Mouse (Mus musculus) hindbrain, embryonic 15.5 days (tissue): ENCODE data around the gene Siglecg. TPM values are rescaled to one million over a fixed set of nuclear protein-coding genes. Genes with fewer than 3 reads are reported as not detected.

ENCODE experiments used
- ATAC-seq: fragments of 200-750 bp; cut with Nextera tagmentation; 2 replicates; pipeline ENCODE4 v1.8.0; 2017; ENCODE audit warnings: low read depth, moderate number of reproducible peaks, moderate TSS enrichment; ENCODE audit not compliant: low FRiP score
- H3K27ac ChIP-seq: fragments of 300-500 bp; sonication (generic); replicated peaks from 2 replicates; pipeline ENCODE4 v1.5.1; 2015; ENCODE audit warnings: mild to moderate bottlenecking, inconsistent platforms
- H3K27me3 ChIP-seq: fragments of 300-500 bp; sonication (generic); 2 replicates; pipeline ENCODE4 v1.6.1; 2015; ENCODE audit warnings: control low read depth, inconsistent platforms
- H3K36me3 ChIP-seq: fragments of 300-500 bp; sonication (generic); 2 replicates; pipeline ENCODE4 v1.6.1; 2015; ENCODE audit warnings: control low read depth, inconsistent platforms
- H3K4me1 ChIP-seq: fragments of 300-500 bp; sonication (generic); replicated peaks from 2 replicates; pipeline ENCODE4 v1.6.1; 2015; ENCODE audit warnings: control low read depth, inconsistent platforms
- H3K4me2 ChIP-seq: fragments of 300-500 bp; sonication (generic); 2 replicates; pipeline ENCODE4 v1.6.1; 2015; ENCODE audit warnings: moderate library complexity, mild to moderate bottlenecking, inconsistent platforms
- H3K4me3 ChIP-seq: fragments of 300-500 bp; sonication (generic); 2 replicates; pipeline ENCODE4 v1.5.1; 2015; ENCODE audit warnings: mild to moderate bottlenecking, inconsistent platforms
- H3K9ac ChIP-seq: fragments of 300-500 bp; sonication (generic); 2 replicates; pipeline ENCODE4 v1.6.1; 2015; ENCODE audit warnings: inconsistent platforms
- H3K9me3 ChIP-seq: fragments of 300-500 bp; sonication (generic); 2 replicates; pipeline ENCODE4 v1.6.1; 2016; ENCODE audit warnings: control low read depth, inconsistent platforms
- WGBS: fragments of 180-500 bp; shearing (Covaris S2); methylation state at CpG from one replicate; pipeline ENCODE4 v1.1.7; 2015; 5-methylcytosine and 5-hydroxymethylcytosine counted together
- polyA plus RNA-seq: library from polyadenylated mRNA; unstranded; fragments of >200 nt; fragmentation: Nextera tagmentation; extraction: Ambion mirVana; gene quantifications from 2 replicates; pipeline ENCODE4 v1.2.1, GENCODE M21; 2015

Gene Siglecg
- polyA plus RNA-seq, 1 experiment from 2014 or later = not detected

- no peaks in the 10 kb centered on the region for H3K9me3 ChIP-seq
- H3K27ac ChIP-seq = peak overlapping the region; percentile 82
- no peaks in the 10 kb centered on the region for H3K27me3 ChIP-seq
- H3K4me3 ChIP-seq = peak overlapping the region; percentile 64
- peaks cover 21% of the 10 kb centered on the region for H3K4me1 ChIP-seq
- under 1% methylated on average over 36 of the region's 36 CpGs for WGBS
- H3K36me3 ChIP-seq = no peaks in the 10 kb centered on the region
- peak; percentile 81 for ATAC-seq
- H3K4me2 ChIP-seq = peak overlapping the region; percentile 81
- peak overlapping the region; percentile 52 for H3K9ac ChIP-seq
Observed at GRCm38 (mm10) chr7:43443126-43443916, 35.3 kb downstream of the Siglecg start.

GRCm38 (mm10) chr7:43443917-43444293 lies 35.9 kb downstream of the Siglecg start, which contains the start of the genes Etfb and Gm45233:
Gene Etfb, plus strand, starts transcription at chr7:43444083.
Gene Gm45233, plus strand, starts transcription at chr7:43444128.
- Histone ChIP-seq H3K4me1 (peaks cover 21% of the 10 kb centered on the region), H3K9me3 (no peaks in the 10 kb centered on the region), H3K27me3 (no peaks in the 10 kb centered on the region), H3K4me2 (peak within 1 kb of the TSS; percentile 81), H3K27ac (peak within 1 kb of the TSS; percentile 82), H3K36me3 (no peaks in the 10 kb centered on the region), H3K9ac (peak within 1 kb of the TSS; percentile 59), H3K4me3 (peak within 1 kb of the TSS; percentile 64)
- 0% methylated on average over 27 of the region's 27 CpGs for WGBS
- ATAC-seq = peak; percentile 97

- Histone ChIP-seq H3K4me1 (peaks cover 13% of the 10 kb centered on the region), H3K9ac (no peak overlapping the region), H3K9me3 (no peaks in the 10 kb centered on the region), H3K27ac (no peak overlapping the region), H3K36me3 (0 out of 2 replicates have a peak, but pooled peaks cover 2% of the 10 kb centered on the region), H3K4me2 (no peak overlapping the region), H3K4me3 (no peak overlapping the region), H3K27me3 (no peaks in the 10 kb centered on the region)
- 88% methylated on average over 4 of the region's 4 CpGs for WGBS
- no peak for ATAC-seq
Observed at GRCm38 (mm10) chr7:43447801-43448200, 39.8 kb downstream of the Siglecg start.

GRCm38 (mm10) chr7:43448246-43448645 lies 40.2 kb downstream of the Siglecg start:
- WGBS = 87% methylated on average over 2 of the region's 3 CpGs
- ATAC-seq = no peak

DNA sequence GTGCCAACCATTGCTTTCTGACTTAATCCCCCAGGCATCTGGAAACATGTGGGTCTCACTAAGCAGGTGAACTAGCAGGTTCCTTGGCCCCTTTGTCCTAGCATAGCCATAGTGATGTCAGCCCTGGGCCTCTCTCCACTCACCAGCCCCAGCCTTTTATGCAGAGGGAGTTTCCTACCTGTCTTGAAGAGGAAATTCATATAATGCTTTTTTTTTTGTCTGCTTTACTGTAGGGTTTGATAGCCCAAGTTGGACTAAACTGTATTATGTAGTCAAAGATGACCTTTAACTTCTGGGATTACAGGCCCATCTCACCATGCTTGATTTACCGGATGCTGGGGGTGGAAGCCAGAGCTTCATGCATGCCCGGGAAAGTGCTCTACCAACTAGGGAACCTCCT lies 41.8 kb downstream of the Siglecg start:
- no peak overlapping the region for H3K27ac ChIP-seq
- peaks cover 3% of the 10 kb centered on the region for H3K4me1 ChIP-seq
- no peak overlapping the region for H3K4me2 ChIP-seq
- H3K9ac ChIP-seq = no peak overlapping the region
- WGBS = 99% methylated on average over 2 of the region's 2 CpGs
- H3K36me3 ChIP-seq = peaks cover 14% of the 10 kb centered on the region; the same call in 1 of the 2 replicates
- H3K4me3 ChIP-seq = no peak overlapping the region
- H3K27me3 ChIP-seq = no peaks in the 10 kb centered on the region
- H3K9me3 ChIP-seq = no peaks in the 10 kb centered on the region
- no peak for ATAC-seq

More at GRCm38 (mm10) chr7:43448246-43448645, 40.2 kb downstream of the Siglecg start:
- no peak overlapping the region for H3K4me2 ChIP-seq
- peaks cover 6% of the 10 kb centered on the region; the same call in 1 of the 2 replicates for H3K36me3 ChIP-seq
- H3K27me3 ChIP-seq = no peaks in the 10 kb centered on the region
- H3K4me1 ChIP-seq = peaks cover 10% of the 10 kb centered on the region
- no peak overlapping the region for H3K27ac ChIP-seq
- H3K4me3 ChIP-seq = no peak overlapping the region
- no peaks in the 10 kb centered on the region for H3K9me3 ChIP-seq
- H3K9ac ChIP-seq = no peak overlapping the region

GRCm38 (mm10) chr7:43451726-43452125 lies 43.7 kb downstream of the Siglecg start:
- Histone ChIP-seq H3K9ac (no peak overlapping the region), H3K4me3 (no peak overlapping the region), H3K4me2 (no peak overlapping the region), H3K4me1 (no peaks in the 10 kb centered on the region), H3K9me3 (no peaks in the 10 kb centered on the region), H3K27ac (no peak overlapping the region), H3K36me3 (peaks cover 20% of the 10 kb centered on the region; the same call in 1 of the 2 replicates), H3K27me3 (no peaks in the 10 kb centered on the region)
- 94% methylated on average over 11 of the region's 11 CpGs for WGBS
- no peak for ATAC-seq

DNA sequence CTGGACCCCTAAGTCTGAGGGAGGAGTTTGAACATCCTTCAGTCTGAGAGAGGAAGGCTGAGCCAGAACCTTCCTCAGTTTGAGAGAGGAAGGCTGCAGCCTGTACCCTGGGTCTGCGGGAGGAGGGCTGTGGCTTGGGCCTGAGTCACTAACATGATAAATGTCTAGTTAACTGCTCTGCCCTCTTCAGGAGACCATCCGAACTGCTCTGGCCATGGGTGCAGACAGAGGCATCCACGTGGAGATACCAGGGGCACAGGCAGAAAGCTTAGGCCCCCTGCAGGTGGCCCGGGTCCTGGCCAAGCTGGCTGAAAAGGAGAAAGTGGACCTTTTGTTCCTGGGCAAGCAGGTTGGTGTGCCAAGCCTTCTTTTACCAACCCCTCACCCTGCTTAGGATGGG lies 44.6 kb downstream of the Siglecg start:
- WGBS = 50% methylated on average over 4 of the region's 4 CpGs
- no peaks in the 10 kb centered on the region for H3K27me3 ChIP-seq
- H3K4me3 ChIP-seq = no peak overlapping the region
- peaks cover 22% of the 10 kb centered on the region; the same call in 1 of the 2 replicates for H3K36me3 ChIP-seq
- no peak overlapping the region for H3K4me2 ChIP-seq
- H3K9ac ChIP-seq = no peak overlapping the region
- ATAC-seq = no peak
- H3K27ac ChIP-seq = no peak overlapping the region
- no peaks in the 10 kb centered on the region for H3K9me3 ChIP-seq
- no peaks in the 10 kb centered on the region for H3K4me1 ChIP-seq

- Histone ChIP-seq H3K4me1 (no peaks in the 10 kb centered on the region), H3K27me3 (no peaks in the 10 kb centered on the region), H3K4me3 (no peak overlapping the region), H3K9me3 (no peaks in the 10 kb centered on the region), H3K4me2 (no peak overlapping the region), H3K27ac (no peak overlapping the region), H3K9ac (no peak overlapping the region), H3K36me3 (peaks cover 22% of the 10 kb centered on the region; the same call in 1 of the 2 replicates)
- ATAC-seq = no peak
- 90% methylated on average over 14 of the region's 14 CpGs for WGBS
Observed at GRCm38 (mm10) chr7:43453599-43454355, 45.8 kb downstream of the Siglecg start.

DNA sequence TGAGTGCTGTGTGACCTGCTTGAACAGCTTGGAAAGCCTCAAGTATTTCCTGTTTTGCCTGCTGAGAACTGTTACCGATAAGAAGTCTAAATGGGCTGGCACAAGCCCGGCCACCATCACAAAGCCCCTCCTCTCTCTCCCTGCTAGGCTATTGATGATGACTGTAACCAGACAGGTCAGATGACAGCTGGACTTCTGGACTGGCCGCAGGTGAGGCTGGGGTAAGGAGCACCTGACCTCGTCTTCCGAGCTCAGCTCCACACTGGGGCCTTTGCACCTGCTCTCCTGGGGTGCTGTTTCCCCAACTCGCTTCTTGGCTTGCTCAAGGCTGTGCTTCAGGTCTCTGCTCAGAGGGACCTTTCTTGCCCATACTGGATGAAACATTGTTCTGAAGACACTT lies 46.4 kb downstream of the Siglecg start:
- Histone ChIP-seq H3K4me2 (no peak overlapping the region), H3K36me3 (peaks cover 22% of the 10 kb centered on the region; the same call in 1 of the 2 replicates), H3K4me1 (no peaks in the 10 kb centered on the region), H3K27me3 (no peaks in the 10 kb centered on the region), H3K9ac (no peak overlapping the region), H3K4me3 (no peak overlapping the region), H3K27ac (no peak overlapping the region), H3K9me3 (no peaks in the 10 kb centered on the region)
- WGBS = 94% methylated on average over 6 of the region's 6 CpGs
- ATAC-seq = no peak

DNA sequence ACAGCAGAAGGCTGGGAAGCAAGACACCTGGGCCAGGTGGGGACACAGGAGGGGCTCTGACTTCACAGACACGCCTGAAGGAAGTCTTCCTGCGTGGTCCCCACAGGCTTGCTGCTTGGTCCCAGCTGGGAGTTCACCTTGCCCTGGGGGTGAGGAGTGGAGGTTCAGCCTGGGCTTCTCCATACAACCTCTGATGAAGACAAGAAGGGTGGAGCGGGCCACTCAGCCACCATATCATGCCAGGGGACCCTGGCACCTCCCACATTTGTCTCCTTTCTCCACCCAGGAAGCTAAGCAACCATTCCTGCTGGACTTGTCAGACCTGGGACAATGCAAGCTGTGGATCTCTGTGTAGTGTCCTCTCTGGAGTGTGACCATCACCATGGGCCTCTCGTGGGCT lies 54.8 kb downstream of the Siglecg start, which contains the start of gene Vsig10l:
TSS of gene Vsig10l (plus strand) at position 301 of the 400 bp plus-strand sequence.
- Histone ChIP-seq H3K4me2 (no peak within 1 kb of the TSS), H3K9ac (no peak within 1 kb of the TSS), H3K36me3 (no peaks in the 10 kb centered on the region), H3K27ac (no peak within 1 kb of the TSS), H3K9me3 (no peaks in the 10 kb centered on the region), H3K4me1 (peaks cover 10% of the 10 kb centered on the region), H3K27me3 (0 out of 2 replicates have a peak, but pooled peaks cover 7% of the 10 kb centered on the region), H3K4me3 (no peak within 1 kb of the TSS)
- no peak for ATAC-seq
- WGBS = 71% methylated on average over 4 of the region's 4 CpGs

DNA sequence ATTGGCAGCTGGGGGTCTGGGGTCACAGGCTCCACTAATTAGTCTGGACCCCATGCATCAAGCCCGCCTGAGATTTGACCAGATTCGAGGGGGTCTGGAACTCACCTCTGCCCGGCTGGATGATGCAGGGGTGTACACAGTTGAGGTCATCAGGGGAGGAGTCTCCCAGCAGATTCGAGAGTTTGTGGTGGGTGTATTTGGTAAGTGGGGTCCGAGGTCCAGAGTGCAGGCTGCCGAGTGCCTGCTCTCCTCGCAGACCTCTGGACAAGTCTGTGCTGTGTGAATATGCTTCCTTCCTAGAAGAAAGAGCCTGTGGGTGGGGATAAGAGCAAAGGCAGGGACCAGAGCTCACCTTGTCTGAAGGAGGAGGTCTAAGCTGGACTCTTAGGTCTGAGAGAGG lies 56.0 kb downstream of the Siglecg start:
- H3K4me3 ChIP-seq = no peak overlapping the region
- H3K4me1 ChIP-seq = peaks cover 10% of the 10 kb centered on the region
- H3K36me3 ChIP-seq = no peaks in the 10 kb centered on the region
- H3K27me3 ChIP-seq = 0 out of 2 replicates have a peak, but pooled peaks cover 7% of the 10 kb centered on the region
- H3K4me2 ChIP-seq = peak overlapping the region; percentile 89; the same call in 1 of the 2 replicates
- H3K27ac ChIP-seq = no peak overlapping the region
- no peak overlapping the region for H3K9ac ChIP-seq
- 86% methylated on average over 7 of the region's 7 CpGs for WGBS
- H3K9me3 ChIP-seq = no peaks in the 10 kb centered on the region
- no peak for ATAC-seq
